8 mouse cellular contexts compared by ENCODE assay signal in the genomic region with DNA sequence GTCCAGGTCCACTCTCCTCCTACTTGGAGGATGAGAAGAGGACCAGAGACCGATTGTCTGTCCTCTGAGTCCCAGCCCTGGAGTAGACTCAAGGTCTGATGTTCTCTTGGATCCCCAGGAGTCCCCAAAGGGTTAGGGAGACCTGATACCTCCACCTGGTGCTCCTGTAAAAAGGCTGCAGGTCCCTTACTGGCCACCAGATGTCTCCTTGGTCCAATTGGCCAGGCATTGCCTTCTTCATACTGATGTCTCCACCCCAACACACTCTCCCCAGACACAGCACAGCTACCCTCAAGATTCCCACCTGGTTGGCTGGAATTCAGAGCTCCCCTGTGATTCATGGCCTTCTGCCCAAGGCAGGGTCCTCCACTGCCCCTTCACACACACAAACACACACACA. TPM values are rescaled to one million over a fixed set of nuclear protein-coding genes. Genes with fewer than 3 reads are reported as not detected.
DNase-seq lines count a peak whose midpoint lies in the region; ATAC-seq and TF ChIP-seq lines count a peak whose summit lies in the region.

No protein-coding gene starts in this region.

- H3K9ac ChIP-seq in forebrain, postnatal 0 days: no peak overlapping the region
- H3K9ac ChIP-seq in forebrain, embryonic 13.5 days: no peak overlapping the region

- no peaks in the 10 kb centered on the region for H3K9me3 ChIP-seq in forebrain, postnatal 0 days (ENCODE audit: low read length)
- H3K9me3 ChIP-seq in forebrain, embryonic 13.5 days (replicated peaks): no peaks in the 10 kb centered on the region

- no peak for ATAC-seq in forebrain, postnatal 0 days
- ATAC-seq in forebrain, embryonic 13.5 days: no peak
- ATAC-seq in megakaryocyte progenitor cell, adult 5-6 weeks (replicated peaks; ENCODE audit: poor library complexity): peak; percentile 72

- 68% methylated on average over 1 of the region's 1 CpGs for WGBS in forebrain, postnatal 0 days
- 50% methylated on average over 1 of the region's 1 CpGs for WGBS in forebrain, embryonic 13.5 days

- no peak for DNase-seq in forebrain, postnatal 0 days
- DNase-seq in ovary, postnatal 36 days (ENCODE audit: low spot score): peak; percentile 47
- DNase-seq in ovary, adult 18-20 months (ENCODE audit: low spot score): no peak
- peak; percentile 55 for DNase-seq in c-Kit-positive CD71-positive TER-119-positive erythroid progenitor cells, embryonic 14.5 days (ENCODE audit: low spot score)
- peak; percentile 28 to 82 for DNase-seq in kidney, adult 8-10 months
- DNase-seq in neural tube, embryonic 10.5 days (ENCODE audit: extremely low spot score, low spot score): no peak

- no peaks in the 10 kb centered on the region for H3K36me3 ChIP-seq in forebrain, postnatal 0 days (ENCODE audit: insufficient read depth)
- no peaks in the 10 kb centered on the region for H3K36me3 ChIP-seq in forebrain, embryonic 13.5 days (ENCODE audit: poor library complexity, severe bottlenecking)

- H3K4me3 ChIP-seq in forebrain, postnatal 0 days (ENCODE audit: low read depth, low read length): no peak overlapping the region
- no peak overlapping the region for H3K4me3 ChIP-seq in forebrain, embryonic 13.5 days

- peak; percentile 64 for TF ChIP-seq CTCF in forebrain, postnatal 0 days (IDR thresholded peaks at IDR 0.05; ENCODE audit: low read depth)

- no peak overlapping the region for H3K4me2 ChIP-seq in forebrain, postnatal 0 days (ENCODE audit: low read depth)
- no peak overlapping the region for H3K4me2 ChIP-seq in forebrain, embryonic 13.5 days

- H3K4me1 ChIP-seq in forebrain, postnatal 0 days (ENCODE audit: insufficient read depth): peaks cover 5% of the 10 kb centered on the region
- H3K4me1 ChIP-seq in forebrain, embryonic 13.5 days: peaks cover 34% of the 10 kb centered on the region

- H3K27ac ChIP-seq in forebrain, postnatal 0 days (ENCODE audit: low read depth, low read length): no peak overlapping the region
- H3K27ac ChIP-seq in forebrain, embryonic 13.5 days: no peak overlapping the region

- no peaks in the 10 kb centered on the region for H3K27me3 ChIP-seq in forebrain, postnatal 0 days (ENCODE audit: insufficient read depth, low read length)
- peaks cover 23% of the 10 kb centered on the region for H3K27me3 ChIP-seq in forebrain, embryonic 13.5 days

RNA-seq across cellular contexts. Expression of gene Poll, which starts 22.8 kb away (rescaled TPM):
- total RNA-seq in forebrain, postnatal 0 days (2014; rRNA removed): 10.9 and 11.8 TPM in 2 replicates
- polyA plus RNA-seq in forebrain, postnatal 0 days (2015; fragmentation: Nextera tagmentation; extraction: Ambion mirVana): 9.1 and 10.8 TPM in 2 replicates
- 16.2 and 16.7 TPM in 2 replicates for polyA plus RNA-seq in forebrain, embryonic 13.5 days (2015; fragmentation: Nextera tagmentation; extraction: Ambion mirVana)
- 5.6 and 7.0 TPM in 2 replicates for total RNA-seq in megakaryocyte progenitor cell, adult 5-6 weeks (2015)
- 13.2 and 18.5 TPM in 2 replicates for total RNA-seq in megakaryocyte progenitor cell, adult 5-6 weeks (2017)

RNA-seq across cellular contexts. Expression of gene Gm17018, which starts 22.9 kb away (rescaled TPM):
- total RNA-seq in forebrain, postnatal 0 days (2014; rRNA removed): 20.7 and 26.4 TPM in 2 replicates
- 61.4 and 69.6 TPM in 2 replicates for polyA plus RNA-seq in forebrain, postnatal 0 days (2015; fragmentation: Nextera tagmentation; extraction: Ambion mirVana)
- polyA plus RNA-seq in forebrain, embryonic 13.5 days (2015; fragmentation: Nextera tagmentation; extraction: Ambion mirVana): 44.0 and 48.1 TPM in 2 replicates
- total RNA-seq in megakaryocyte progenitor cell, adult 5-6 weeks (2015): 21.1 and 32.4 TPM in 2 replicates
- total RNA-seq in megakaryocyte progenitor cell, adult 5-6 weeks (2017): 39.5 and 40.6 TPM in 2 replicates

Comparison
In these comparisons a context has a peak if more than half of its experiments do, and no peak if none do; other contexts are left out.
1. DNase-seq: peak in ovary, postnatal 36 days (single experiment), c-Kit-positive CD71-positive TER-119-positive erythroid progenitor cells, embryonic 14.5 days (single experiment) and kidney, adult 8-10 months (2 of 2); none in forebrain, postnatal 0 days (single experiment), ovary, adult 18-20 months (single experiment) and neural tube, embryonic 10.5 days (single experiment).